Mouse (Mus musculus) forebrain, embryonic 11.5 days (tissue): ENCODE data around the gene Myo9b. TPM values are rescaled to one million over a fixed set of nuclear protein-coding genes. Genes with fewer than 3 reads are reported as not detected.
A peak's percentile ranks its signal among the peaks of the same experiment; 100 is the strongest.

Experiments
- ATAC-seq: fragments of 200-750 bp; cut with Nextera tagmentation; replicated peaks from 2 replicates; pipeline ENCODE4 v1.8.0; 2017; ENCODE audit warnings: moderate TSS enrichment; ENCODE audit not compliant: low FRiP score
- DNase-seq: peaks from one replicate; pipeline ENCODE4 v3.0.0-alpha.2; 2017; ENCODE audit warnings: low spot score
- H3K27ac ChIP-seq: fragments of 300-500 bp; sonication (generic); 2 replicates; pipeline ENCODE4 v1.5.1; 2014; ENCODE audit warnings: low read depth, low read length
- H3K27me3 ChIP-seq: fragments of 300-500 bp; sonication (generic); 2 replicates; pipeline ENCODE4 v1.6.1; 2014; ENCODE audit warnings: mild to moderate bottlenecking, low read length, mixed read lengths; ENCODE audit not compliant: control insufficient read depth, insufficient read depth
- H3K36me3 ChIP-seq: fragments of 300-500 bp; sonication (generic); 2 replicates; pipeline ENCODE4 v1.6.1; 2014; ENCODE audit warnings: mild to moderate bottlenecking, low read length, moderate library complexity, mixed read lengths; ENCODE audit not compliant: control insufficient read depth, insufficient read depth
- H3K4me1 ChIP-seq: fragments of 300-500 bp; sonication (generic); replicated peaks from 2 replicates; pipeline ENCODE4 v1.6.1; 2014; ENCODE audit warnings: low read length, mixed read lengths; ENCODE audit not compliant: control insufficient read depth, insufficient read depth
- H3K4me2 ChIP-seq: fragments of 300-500 bp; sonication (generic); 2 replicates; pipeline ENCODE4 v1.6.1; 2014; ENCODE audit warnings: low read depth, mild to moderate bottlenecking, low read length, moderate library complexity, mixed read lengths; ENCODE audit not compliant: severe bottlenecking
- H3K4me3 ChIP-seq: fragments of 300-500 bp; sonication (generic); 2 replicates; pipeline ENCODE4 v1.5.1; 2014; ENCODE audit warnings: low read depth, low read length
- H3K9ac ChIP-seq: fragments of 300-500 bp; sonication (generic); 2 replicates; pipeline ENCODE4 v1.6.1; 2014; ENCODE audit warnings: low read length
- H3K9me3 ChIP-seq: fragments of 300-500 bp; sonication (generic); 2 replicates; pipeline ENCODE4 v1.6.1; 2016; ENCODE audit warnings: low read length, mixed read lengths; ENCODE audit not compliant: control insufficient read depth
- WGBS: fragments of 180-500 bp; shearing (Covaris S2); extraction: QIAGEN DNeasy Blood & Tissue Kit; methylation state at CpG from one replicate; pipeline ENCODE4 v1.1.7; 2014; 5-methylcytosine and 5-hydroxymethylcytosine counted together
- polyA plus RNA-seq: library from polyadenylated mRNA; unstranded; fragments of >200 nt; fragmentation: Nextera tagmentation; extraction: Ambion mirVana; gene quantifications from 2 replicates; pipeline ENCODE4 v1.2.1, GENCODE M21; 2014

The Myo9b gene
- polyA plus RNA-seq, 1 experiment from 2014 or later: 24.3 TPM

- Histone ChIP-seq H3K4me1 (peaks cover 22% of the 10 kb centered on the region), H3K4me2 (no peak overlapping the region), H3K27me3 (no peaks in the 10 kb centered on the region), H3K9me3 (no peaks in the 10 kb centered on the region), H3K9ac (no peak overlapping the region), H3K27ac (no peak overlapping the region), H3K4me3 (no peak overlapping the region), H3K36me3 (no peaks in the 10 kb centered on the region; the same call in 1 of the 2 replicates)
- 88% methylated on average over 12 of the region's 12 CpGs for WGBS
- DNase-seq: no peak
- no peak for ATAC-seq
Measured at GRCm38 (mm10) chr8:71372427-71372826, 99.9 kb downstream of the Myo9b start.

- no peak overlapping the region for H3K4me2 ChIP-seq
- H3K27ac ChIP-seq: no peak overlapping the region
- no peaks in the 10 kb centered on the region for H3K9me3 ChIP-seq
- no peak overlapping the region for H3K9ac ChIP-seq
- H3K4me1 ChIP-seq: peaks cover 18% of the 10 kb centered on the region
- no peak for DNase-seq
- no peaks in the 10 kb centered on the region for H3K27me3 ChIP-seq
- H3K4me3 ChIP-seq: no peak overlapping the region
- 89% methylated on average over 3 of the region's 3 CpGs for WGBS
- no peak for ATAC-seq
- no peaks in the 10 kb centered on the region; the same call in 1 of the 2 replicates for H3K36me3 ChIP-seq
Measured at GRCm38 (mm10) chr8:71373000-71373399, 100.5 kb downstream of the Myo9b start.

GRCm38 (mm10) chr8:71374616-71375206, 102.2 kb downstream of the Myo9b start:
- no peak overlapping the region for H3K4me2 ChIP-seq
- no peak for DNase-seq
- no peak overlapping the region for H3K9ac ChIP-seq
- no peaks in the 10 kb centered on the region; the same call in 1 of the 2 replicates for H3K36me3 ChIP-seq
- H3K4me3 ChIP-seq: no peak overlapping the region
- no peak for ATAC-seq
- 76% methylated on average over 17 of the region's 17 CpGs for WGBS
- no peaks in the 10 kb centered on the region for H3K9me3 ChIP-seq
- peaks cover 30% of the 10 kb centered on the region for H3K4me1 ChIP-seq
- H3K27me3 ChIP-seq: no peaks in the 10 kb centered on the region
- no peak overlapping the region for H3K27ac ChIP-seq

GRCm38 (mm10) chr8:71375581-71376422, 103.3 kb downstream of the Myo9b start:
- 7% methylated on average over 73 of the region's 74 CpGs for WGBS

DNA sequence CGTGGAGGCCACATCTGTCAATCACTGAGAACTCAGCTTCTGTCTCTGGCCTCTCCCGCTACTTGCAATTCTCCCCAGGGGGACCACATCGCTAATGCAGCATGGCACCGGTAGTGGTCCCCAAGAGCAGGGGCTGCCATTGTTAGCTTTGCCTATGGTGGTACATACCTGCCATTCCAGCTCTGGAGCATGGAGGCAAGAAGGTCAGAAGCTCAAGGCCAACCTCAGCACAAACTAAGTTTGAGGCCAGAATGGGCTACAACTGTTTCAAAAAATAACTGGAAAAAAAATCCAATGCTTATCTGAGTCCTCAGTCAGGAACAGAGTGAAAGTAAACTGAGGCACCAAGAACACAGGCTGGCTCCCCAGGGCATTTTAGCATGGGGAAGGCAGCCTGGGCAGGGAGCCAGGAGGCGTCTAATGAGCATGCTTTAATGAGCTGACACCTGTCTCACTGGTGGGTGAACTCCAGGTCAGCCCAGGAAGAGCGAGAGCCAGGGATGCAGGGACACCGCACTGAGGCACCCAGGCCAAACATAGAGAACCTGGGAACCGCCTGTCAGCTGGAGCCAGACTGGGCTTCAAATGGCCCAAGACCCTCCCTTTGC, 104.0 kb downstream of the Myo9b start:
- H3K27ac ChIP-seq: no peak overlapping the region
- no peaks in the 10 kb centered on the region for H3K9me3 ChIP-seq
- H3K9ac ChIP-seq: peak overlapping the region; percentile 33; the same call in 1 of the 2 replicates
- WGBS: 43% methylated on average over 8 of the region's 8 CpGs
- no peaks in the 10 kb centered on the region for H3K27me3 ChIP-seq
- H3K4me2 ChIP-seq: peak overlapping the region; percentile 56
- H3K4me1 ChIP-seq: peaks cover 35% of the 10 kb centered on the region
- ATAC-seq (no peak), DNase-seq (no peak)
- no peaks in the 10 kb centered on the region; the same call in 1 of the 2 replicates for H3K36me3 ChIP-seq
- H3K4me3 ChIP-seq: peak overlapping the region; percentile 25; the same call in 1 of the 2 replicates

More at GRCm38 (mm10) chr8:71375581-71376422, 103.3 kb downstream of the Myo9b start:
- peak; percentile 80 for DNase-seq
- no peaks in the 10 kb centered on the region for H3K9me3 ChIP-seq
- peak overlapping the region; percentile 33; the same call in 1 of the 2 replicates for H3K9ac ChIP-seq
- H3K27ac ChIP-seq: no peak overlapping the region
- H3K4me3 ChIP-seq: peak overlapping the region; percentile 25
- H3K4me2 ChIP-seq: peak overlapping the region; percentile 56
- peak; percentile 10; the same call in 1 of the 2 replicates for ATAC-seq
- H3K36me3 ChIP-seq: no peaks in the 10 kb centered on the region; the same call in 1 of the 2 replicates
- peaks cover 36% of the 10 kb centered on the region for H3K4me1 ChIP-seq
- H3K27me3 ChIP-seq: no peaks in the 10 kb centered on the region

GRCm38 (mm10) chr8:71379008-71379407, 106.5 kb downstream of the Myo9b start:
- H3K9ac ChIP-seq: peak overlapping the region; percentile 16
- no peaks in the 10 kb centered on the region; the same call in 1 of the 2 replicates for H3K36me3 ChIP-seq
- peak overlapping the region; percentile 98; the same call in 1 of the 2 replicates for H3K4me2 ChIP-seq
- no peaks in the 10 kb centered on the region for H3K9me3 ChIP-seq
- H3K4me1 ChIP-seq: peaks cover 49% of the 10 kb centered on the region
- ATAC-seq (no peak), DNase-seq (no peak)
- WGBS: 19% methylated on average over 4 of the region's 4 CpGs
- H3K27ac ChIP-seq: no peak overlapping the region
- H3K27me3 ChIP-seq: no peaks in the 10 kb centered on the region
- H3K4me3 ChIP-seq: peak overlapping the region; percentile 88

GRCm38 (mm10) chr8:71379512-71380075, 107.1 kb downstream of the Myo9b start:
- Histone ChIP-seq H3K9ac (peak overlapping the region; percentile 91), H3K4me2 (peak overlapping the region; percentile 98), H3K4me3 (peak overlapping the region; percentile 88), H3K36me3 (no peaks in the 10 kb centered on the region; the same call in 1 of the 2 replicates), H3K9me3 (no peaks in the 10 kb centered on the region), H3K27me3 (no peaks in the 10 kb centered on the region), H3K4me1 (peaks cover 49% of the 10 kb centered on the region), H3K27ac (no peak overlapping the region)
- DNase-seq (no peak), ATAC-seq (no peak)
- 34% methylated on average over 3 of the region's 3 CpGs for WGBS
